Mouse (Mus musculus): ENCODE data around the gene Itpk1. TPM values are rescaled to one million over a fixed set of nuclear protein-coding genes. Genes with fewer than 3 reads are reported as not detected.

Gene Itpk1
- polyA plus RNA-seq, 1 experiment: 324 TPM

DNA sequence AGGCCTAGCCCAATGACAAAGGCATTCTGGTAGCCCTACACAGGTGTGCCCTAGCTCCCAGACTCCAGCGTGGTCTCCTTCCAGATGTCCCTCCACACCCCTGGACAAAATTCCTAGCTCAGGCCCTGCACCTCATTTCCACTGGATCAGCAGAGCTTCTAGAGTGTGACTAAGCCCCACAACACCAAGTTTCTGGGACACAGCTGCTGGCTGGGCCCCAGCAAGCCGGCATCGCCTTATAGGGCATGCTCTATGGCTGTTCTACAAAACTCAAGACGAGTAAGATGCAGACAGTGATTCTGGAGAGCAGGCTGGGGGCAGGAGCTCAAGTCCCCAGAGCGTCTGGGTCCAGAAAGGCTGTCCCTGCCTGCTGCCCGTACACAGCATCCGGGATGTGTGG lies 43.0 kb downstream of the Itpk1 start:
- Histone ChIP-seq H3K27me3 (ENCODE audit: control insufficient read depth, insufficient read depth, low read length) (no peaks in the 10 kb centered on the region), H3K4me1 (ENCODE audit: control insufficient read depth, insufficient read depth, insufficient read length, low read length) (peaks cover 12% of the 10 kb centered on the region), H3K4me3 (ENCODE audit: low read depth, low read length) (no peak overlapping the region), H3K27ac (ENCODE audit: insufficient read depth, low read depth, low read length) (peak overlapping the region; percentile 25; the same call in 1 of the 2 replicates), H3K36me3 (ENCODE audit: control insufficient read depth, insufficient read depth, low read length) (peaks cover 31% of the 10 kb centered on the region)
- WGBS: 79% methylated on average over 7 of the region's 7 CpGs
- no peak for TF ChIP-seq CTCF (IDR thresholded peaks at IDR 0.05; ENCODE audit: extremely low read depth, insufficient read length, insufficient replicate concordance, low read depth, low read length)
- no peak for TF ChIP-seq POLR2A (IDR thresholded peaks at IDR 0.05; ENCODE audit: low read depth, low read length)

DNA sequence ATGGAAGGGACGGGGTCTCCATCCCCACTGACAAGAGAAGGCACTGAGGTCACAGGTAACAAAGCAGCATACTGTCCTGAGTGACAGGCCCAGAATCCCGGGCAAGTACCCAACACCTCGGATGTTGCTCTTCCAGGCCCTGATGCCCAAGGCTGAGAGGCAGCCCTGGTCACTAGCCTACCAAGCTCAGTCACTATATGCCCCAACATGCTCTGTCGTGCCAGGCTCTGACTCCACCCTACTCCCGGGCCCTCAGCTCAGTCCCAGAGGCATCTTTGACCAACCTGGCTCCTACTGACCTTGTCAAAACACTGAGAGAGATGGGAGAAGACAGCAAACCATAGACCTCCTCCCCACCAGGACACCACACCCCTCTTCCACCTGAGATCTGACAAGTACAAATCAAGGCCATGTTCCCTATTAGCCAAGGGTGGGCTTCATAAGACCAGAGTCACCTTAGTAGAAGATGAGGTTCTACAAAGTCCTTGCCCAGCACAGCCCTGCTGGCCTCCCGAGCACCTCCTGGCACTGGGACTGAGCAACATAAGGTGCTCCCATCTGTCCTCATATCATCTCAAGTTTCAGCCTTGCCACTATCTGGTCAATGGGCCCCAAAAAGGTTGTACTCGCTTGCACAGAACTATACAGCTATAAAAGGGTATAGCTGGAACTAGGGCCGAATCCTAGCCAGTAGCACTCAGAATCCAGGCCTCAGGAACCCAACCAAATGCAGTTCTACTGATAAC lies 43.7 kb downstream of the Itpk1 start:
- 85% methylated on average over 8 of the region's 8 CpGs for WGBS
- H3K36me3 ChIP-seq (ENCODE audit: control insufficient read depth, insufficient read depth, low read length): peaks cover 30% of the 10 kb centered on the region
- H3K4me1 ChIP-seq (ENCODE audit: control insufficient read depth, insufficient read depth, insufficient read length, low read length): peaks cover 10% of the 10 kb centered on the region
- TF ChIP-seq POLR2A (IDR thresholded peaks at IDR 0.05; ENCODE audit: low read depth, low read length): no peak
- TF ChIP-seq CTCF (IDR thresholded peaks at IDR 0.05; ENCODE audit: extremely low read depth, insufficient read length, insufficient replicate concordance, low read depth, low read length): no peak
- 0 out of 2 replicates have a peak overlapping the region, but pooled peaks have one; percentile 25 for H3K27ac ChIP-seq (ENCODE audit: insufficient read depth, low read depth, low read length)
- H3K27me3 ChIP-seq (ENCODE audit: control insufficient read depth, insufficient read depth, low read length): no peaks in the 10 kb centered on the region
- H3K4me3 ChIP-seq (ENCODE audit: low read depth, low read length): no peak overlapping the region

DNA sequence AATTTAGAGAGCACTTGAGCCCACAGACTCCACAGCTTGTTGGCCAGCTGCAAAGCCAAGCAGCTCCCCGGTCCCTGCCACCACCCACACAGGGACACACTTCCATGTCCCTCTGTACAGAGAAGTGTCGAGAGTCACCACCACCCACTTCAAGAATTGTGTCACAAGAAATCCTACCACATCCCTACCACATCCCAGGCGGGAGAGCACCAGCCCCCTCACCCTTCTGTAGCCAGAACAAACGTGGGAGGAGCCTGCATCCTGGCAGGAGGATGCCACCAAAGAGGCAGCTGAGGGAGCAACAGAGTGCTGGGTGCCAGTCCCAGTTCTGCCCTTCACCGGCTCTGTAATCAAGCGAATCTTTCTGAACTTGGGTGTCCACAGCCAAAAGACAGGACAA lies 51.7 kb downstream of the Itpk1 start:
- TF ChIP-seq CTCF (IDR thresholded peaks at IDR 0.05; ENCODE audit: extremely low read depth, insufficient read length, insufficient replicate concordance, low read depth, low read length) (no peak), POLR2A (IDR thresholded peaks at IDR 0.05; ENCODE audit: low read depth, low read length) (no peak)
- Histone ChIP-seq H3K4me3 (ENCODE audit: low read depth, low read length) (no peak overlapping the region), H3K4me1 (ENCODE audit: control insufficient read depth, insufficient read depth, insufficient read length, low read length) (peaks cover 35% of the 10 kb centered on the region), H3K36me3 (ENCODE audit: control insufficient read depth, insufficient read depth, low read length) (peaks cover 23% of the 10 kb centered on the region), H3K27me3 (ENCODE audit: control insufficient read depth, insufficient read depth, low read length) (no peaks in the 10 kb centered on the region), H3K27ac (ENCODE audit: insufficient read depth, low read depth, low read length) (peak overlapping the region; percentile 31; the same call in 1 of the 2 replicates)
- 70% methylated on average over 6 of the region's 6 CpGs for WGBS

DNA sequence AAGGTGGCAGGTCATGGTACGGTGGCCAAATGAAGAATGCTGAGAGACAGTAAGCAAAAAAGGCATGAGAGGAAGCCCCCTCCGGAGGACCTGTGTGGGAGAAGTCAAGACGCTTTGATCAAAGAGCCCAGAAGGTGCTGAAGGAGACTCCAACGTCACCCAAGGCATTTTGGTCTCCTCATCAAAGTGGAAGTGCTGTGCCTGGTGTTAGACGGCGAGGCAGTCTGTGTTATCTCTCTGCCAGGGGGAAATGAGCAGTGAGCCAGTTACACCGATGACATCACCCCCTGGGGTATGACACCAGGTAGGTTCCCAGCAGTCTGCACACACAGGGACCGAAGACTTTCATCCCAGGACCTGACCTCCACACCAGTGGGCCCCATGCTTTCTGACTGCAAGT lies 52.3 kb downstream of the Itpk1 start:
- H3K4me3 ChIP-seq (ENCODE audit: low read depth, low read length): no peak overlapping the region
- H3K27me3 ChIP-seq (ENCODE audit: control insufficient read depth, insufficient read depth, low read length): no peaks in the 10 kb centered on the region
- H3K4me1 ChIP-seq (ENCODE audit: control insufficient read depth, insufficient read depth, insufficient read length, low read length): peaks cover 39% of the 10 kb centered on the region
- H3K36me3 ChIP-seq (ENCODE audit: control insufficient read depth, insufficient read depth, low read length): peaks cover 19% of the 10 kb centered on the region
- peak overlapping the region; percentile 31; the same call in 1 of the 2 replicates for H3K27ac ChIP-seq (ENCODE audit: insufficient read depth, low read depth, low read length)
- TF ChIP-seq POLR2A (IDR thresholded peaks at IDR 0.05; ENCODE audit: low read depth, low read length): no peak
- no peak for TF ChIP-seq CTCF (IDR thresholded peaks at IDR 0.05; ENCODE audit: extremely low read depth, insufficient read length, insufficient replicate concordance, low read depth, low read length)
- 47% methylated on average over 8 of the region's 8 CpGs for WGBS

DNA sequence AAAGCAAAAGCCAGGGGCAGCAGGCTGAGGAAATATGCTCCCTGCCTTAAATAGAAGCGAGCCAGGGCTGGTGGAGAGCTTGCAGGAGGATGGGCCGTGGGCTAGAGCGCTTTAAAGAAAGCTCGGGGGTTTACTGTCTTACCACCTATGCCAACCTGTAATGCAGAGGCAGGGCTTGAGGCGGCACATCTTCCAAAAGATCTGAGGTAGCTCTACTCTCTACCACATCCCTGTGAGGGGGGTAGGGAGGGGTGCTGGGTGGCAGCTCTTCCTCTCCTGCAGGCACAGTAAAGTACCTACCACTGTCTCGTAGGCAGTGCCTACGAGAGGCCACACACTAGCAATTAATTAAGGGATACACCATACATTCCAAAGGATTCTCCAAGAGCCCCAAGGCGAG lies 52.9 kb downstream of the Itpk1 start:
- H3K27ac ChIP-seq (ENCODE audit: insufficient read depth, low read depth, low read length): peak overlapping the region; percentile 31; the same call in 1 of the 2 replicates
- no peaks in the 10 kb centered on the region for H3K27me3 ChIP-seq (ENCODE audit: control insufficient read depth, insufficient read depth, low read length)
- H3K36me3 ChIP-seq (ENCODE audit: control insufficient read depth, insufficient read depth, low read length): peaks cover 17% of the 10 kb centered on the region
- H3K4me1 ChIP-seq (ENCODE audit: control insufficient read depth, insufficient read depth, insufficient read length, low read length): peaks cover 44% of the 10 kb centered on the region
- WGBS: 87% methylated on average over 8 of the region's 8 CpGs
- no peak overlapping the region for H3K4me3 ChIP-seq (ENCODE audit: low read depth, low read length)
- TF ChIP-seq POLR2A (IDR thresholded peaks at IDR 0.05; ENCODE audit: low read depth, low read length) (no peak), CTCF (IDR thresholded peaks at IDR 0.05; ENCODE audit: extremely low read depth, insufficient read length, insufficient replicate concordance, low read depth, low read length) (no peak)

DNA sequence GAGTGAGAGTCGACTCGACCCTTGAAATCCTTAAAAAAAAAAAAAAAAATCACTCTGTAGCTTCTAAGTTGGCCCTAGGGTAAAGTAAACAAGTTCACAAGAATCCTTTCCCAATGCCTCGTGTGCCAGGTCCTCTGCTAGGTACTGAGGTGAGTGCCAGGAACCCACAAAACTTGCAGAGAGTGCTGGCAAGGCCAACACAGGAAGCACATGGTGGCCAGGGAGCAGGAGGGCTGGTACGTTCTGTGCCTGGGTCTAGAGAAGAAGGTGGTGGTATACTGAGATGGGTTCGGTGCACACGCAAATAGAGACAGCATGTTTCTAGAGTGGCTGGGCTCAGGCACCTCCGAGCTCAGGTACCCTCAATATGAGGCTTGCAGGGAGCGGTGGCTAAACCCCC lies 53.3 kb downstream of the Itpk1 start:
- Histone ChIP-seq H3K27me3 (ENCODE audit: control insufficient read depth, insufficient read depth, low read length) (no peaks in the 10 kb centered on the region), H3K4me1 (ENCODE audit: control insufficient read depth, insufficient read depth, insufficient read length, low read length) (peaks cover 47% of the 10 kb centered on the region), H3K36me3 (ENCODE audit: control insufficient read depth, insufficient read depth, low read length) (peaks cover 14% of the 10 kb centered on the region), H3K4me3 (ENCODE audit: low read depth, low read length) (no peak overlapping the region), H3K27ac (ENCODE audit: insufficient read depth, low read depth, low read length) (no peak overlapping the region)
- WGBS: 79% methylated on average over 8 of the region's 8 CpGs
- no peak for TF ChIP-seq CTCF (IDR thresholded peaks at IDR 0.05; ENCODE audit: extremely low read depth, insufficient read length, insufficient replicate concordance, low read depth, low read length)
- no peak for TF ChIP-seq POLR2A (IDR thresholded peaks at IDR 0.05; ENCODE audit: low read depth, low read length)

DNA sequence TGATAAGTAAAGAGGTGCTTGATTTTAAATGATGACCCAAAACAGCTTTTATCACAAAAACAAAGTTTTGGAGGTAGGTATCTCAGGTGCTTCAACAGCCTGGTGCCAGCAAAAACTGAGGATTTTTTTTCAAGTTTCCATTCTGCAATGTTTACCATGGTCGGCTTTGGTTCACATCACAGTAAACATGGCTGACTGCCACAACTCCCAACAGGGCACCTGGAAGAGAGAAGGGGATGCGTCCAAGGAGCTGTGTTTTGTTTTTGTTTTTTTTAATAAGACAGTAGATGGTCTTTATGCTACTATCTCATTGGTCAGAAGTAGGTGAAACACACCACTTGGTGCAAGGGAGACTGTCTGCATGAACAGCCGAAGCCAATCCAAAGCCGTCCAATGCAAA lies 54.1 kb downstream of the Itpk1 start:
- 87% methylated on average over 4 of the region's 4 CpGs for WGBS
- H3K36me3 ChIP-seq (ENCODE audit: control insufficient read depth, insufficient read depth, low read length): peaks cover 11% of the 10 kb centered on the region

More for the DNA sequence above, 54.1 kb downstream of the Itpk1 start:
- no peaks in the 10 kb centered on the region for H3K27me3 ChIP-seq (ENCODE audit: control insufficient read depth, insufficient read depth, low read length)
- H3K4me3 ChIP-seq (ENCODE audit: low read depth, low read length): no peak overlapping the region
- TF ChIP-seq POLR2A (IDR thresholded peaks at IDR 0.05; ENCODE audit: low read depth, low read length) (no peak), CTCF (IDR thresholded peaks at IDR 0.05; ENCODE audit: extremely low read depth, insufficient read length, insufficient replicate concordance, low read depth, low read length) (no peak)
- H3K27ac ChIP-seq (ENCODE audit: insufficient read depth, low read depth, low read length): no peak overlapping the region
- peaks cover 49% of the 10 kb centered on the region for H3K4me1 ChIP-seq (ENCODE audit: control insufficient read depth, insufficient read depth, insufficient read length, low read length)

All from small intestine, adult 2 months (tissue).